Mouse (Mus musculus) hindbrain, embryonic 13.5 days (tissue): ENCODE data around the gene Mcoln2. TPM values are rescaled to one million over a fixed set of nuclear protein-coding genes. Genes with fewer than 3 reads are reported as not detected.

Source experiments
- ATAC-seq: fragments of 200-750 bp; cut with Nextera tagmentation; 2 replicates; pipeline ENCODE4 v1.8.0; 2017; ENCODE audit warnings: moderate TSS enrichment; ENCODE audit not compliant: low FRiP score
- H3K27ac ChIP-seq: fragments of 300-500 bp; sonication (generic); 2 replicates; pipeline ENCODE4 v1.5.1; 2015; ENCODE audit warnings: inconsistent platforms, mild to moderate bottlenecking, moderate library complexity
- H3K27me3 ChIP-seq: fragments of 300-500 bp; sonication (generic); 2 replicates; pipeline ENCODE4 v1.6.1; 2015; ENCODE audit warnings: mild to moderate bottlenecking, inconsistent platforms
- H3K36me3 ChIP-seq: fragments of 300-500 bp; sonication (generic); 2 replicates; pipeline ENCODE4 v1.6.1; 2015; ENCODE audit warnings: mild to moderate bottlenecking, inconsistent platforms
- H3K4me1 ChIP-seq: fragments of 300-500 bp; sonication (generic); replicated peaks from 2 replicates; pipeline ENCODE4 v1.6.1; 2015; ENCODE audit warnings: inconsistent platforms
- H3K4me2 ChIP-seq: fragments of 300-500 bp; sonication (generic); 2 replicates; pipeline ENCODE4 v1.6.1; 2015; ENCODE audit warnings: inconsistent platforms, mild to moderate bottlenecking, moderate library complexity
- H3K4me3 ChIP-seq: fragments of 300-500 bp; sonication (generic); 2 replicates; pipeline ENCODE4 v1.5.1; 2015; ENCODE audit warnings: mild to moderate bottlenecking, inconsistent platforms
- H3K9ac ChIP-seq: fragments of 300-500 bp; sonication (generic); 2 replicates; pipeline ENCODE4 v1.6.1; 2015; ENCODE audit warnings: mild to moderate bottlenecking, inconsistent platforms
- H3K9me3 ChIP-seq: fragments of 300-500 bp; sonication (generic); 2 replicates; pipeline ENCODE4 v1.6.1; 2016; ENCODE audit warnings: inconsistent platforms
- WGBS: fragments of 180-500 bp; shearing (Covaris S2); methylation state at CpG from one replicate; pipeline ENCODE4 v1.1.7; 2015; 5-methylcytosine and 5-hydroxymethylcytosine counted together
- polyA plus RNA-seq: library from polyadenylated mRNA; unstranded; fragments of >200 nt; fragmentation: Nextera tagmentation; extraction: Ambion mirVana; gene quantifications from 2 replicates; pipeline ENCODE4 v1.2.1, GENCODE M21; 2015

The Mcoln2 gene
- polyA plus RNA-seq, 1 experiment from 2014 or later: 0.27 TPM

DNA sequence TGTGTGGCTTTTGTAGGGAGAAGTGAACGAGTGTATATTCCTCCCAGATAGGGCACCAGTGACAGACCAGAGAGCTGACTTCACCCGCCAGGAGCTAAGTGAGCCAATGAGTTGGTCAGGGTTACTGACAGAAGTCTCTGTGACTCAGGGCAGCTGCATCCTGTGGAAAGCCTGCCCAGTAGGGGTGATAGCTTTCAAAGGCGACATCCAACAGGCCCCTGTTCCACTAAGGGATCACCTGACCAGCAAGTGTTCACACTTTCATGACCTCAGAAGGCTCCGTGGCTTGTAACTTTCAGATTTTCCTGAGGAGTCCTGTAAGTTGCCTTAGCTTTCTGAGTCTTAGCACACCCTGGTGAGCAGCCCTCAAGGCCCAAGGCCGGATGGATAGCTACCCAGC lies 23.4 kb downstream of the Mcoln2 start:
- 0 out of 2 replicates have a peak, but pooled peaks cover 14% of the 10 kb centered on the region for H3K27me3 ChIP-seq
- H3K27ac ChIP-seq: no peak overlapping the region
- no peaks in the 10 kb centered on the region for H3K36me3 ChIP-seq
- peaks cover 5% of the 10 kb centered on the region; the same call in 1 of the 2 replicates for H3K9me3 ChIP-seq
- no peak overlapping the region for H3K9ac ChIP-seq
- H3K4me3 ChIP-seq: no peak overlapping the region
- H3K4me1 ChIP-seq: no peaks in the 10 kb centered on the region
- 79% methylated on average over 5 of the region's 5 CpGs for WGBS
- ATAC-seq: no peak
- H3K4me2 ChIP-seq: no peak overlapping the region

- 89% methylated on average over 9 of the region's 9 CpGs for WGBS
Observed at GRCm38 (mm10) chr3:146174215-146174614, 24.6 kb downstream of the Mcoln2 start.

GRCm38 (mm10) chr3:146177295-146177694 lies 27.7 kb downstream of the Mcoln2 start:
- Histone ChIP-seq H3K4me1 (no peaks in the 10 kb centered on the region), H3K4me2 (no peak overlapping the region), H3K9ac (no peak overlapping the region), H3K9me3 (no peaks in the 10 kb centered on the region), H3K27me3 (peaks cover 40% of the 10 kb centered on the region), H3K4me3 (no peak overlapping the region), H3K27ac (no peak overlapping the region), H3K36me3 (no peaks in the 10 kb centered on the region)
- no peak for ATAC-seq
- 85% methylated on average over 7 of the region's 7 CpGs for WGBS

More at GRCm38 (mm10) chr3:146174215-146174614, 24.6 kb downstream of the Mcoln2 start:
- H3K27ac ChIP-seq: no peak overlapping the region
- no peak overlapping the region for H3K4me3 ChIP-seq
- H3K27me3 ChIP-seq: peaks cover 17% of the 10 kb centered on the region; the same call in 1 of the 2 replicates
- no peak overlapping the region for H3K9ac ChIP-seq
- H3K4me2 ChIP-seq: no peak overlapping the region
- no peaks in the 10 kb centered on the region for H3K36me3 ChIP-seq
- no peaks in the 10 kb centered on the region for H3K4me1 ChIP-seq
- peaks cover 5% of the 10 kb centered on the region; the same call in 1 of the 2 replicates for H3K9me3 ChIP-seq
- ATAC-seq: no peak

DNA sequence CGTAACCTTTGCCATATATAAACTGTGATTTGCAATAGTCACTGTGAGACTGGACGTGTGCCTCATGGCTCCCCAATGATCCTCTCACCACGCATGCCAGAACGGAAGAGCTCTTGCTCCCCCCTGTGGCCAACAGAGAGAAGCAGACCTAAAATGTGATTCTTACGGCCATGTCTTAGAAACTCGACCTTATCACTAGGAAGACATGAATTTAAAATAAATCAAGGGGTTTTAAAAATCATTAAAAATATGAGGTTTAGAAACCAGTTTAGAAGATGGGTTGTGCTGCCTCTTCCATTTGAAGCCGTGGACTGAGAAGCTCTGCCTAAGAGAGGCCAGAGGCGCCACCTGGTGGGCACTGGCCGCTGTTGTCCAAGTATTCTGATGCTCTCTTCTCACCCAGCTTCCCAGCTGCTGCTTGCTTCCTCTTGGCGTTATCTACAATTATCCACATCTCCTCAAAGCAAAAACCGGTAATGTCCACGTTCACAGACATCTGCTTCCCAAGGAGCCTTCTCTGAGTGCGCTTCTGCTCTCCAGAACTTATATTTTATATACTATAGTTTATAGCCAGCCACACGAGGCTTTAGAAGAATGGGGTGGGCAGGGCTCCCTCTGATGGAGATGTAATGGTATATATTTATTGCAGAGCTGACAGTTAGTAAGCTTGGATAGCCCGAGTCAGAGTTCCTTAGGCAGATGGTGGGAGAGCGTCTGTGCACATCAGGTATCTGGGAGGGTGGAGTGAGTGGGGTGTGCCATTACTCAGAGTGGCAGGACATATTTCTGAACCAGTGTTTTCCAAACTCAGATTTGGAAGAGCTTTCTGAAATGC lies 28.3 kb downstream of the Mcoln2 start:
- peak overlapping the region; percentile 60; the same call in 1 of the 2 replicates for H3K9ac ChIP-seq
- 4% methylated on average over 16 of the region's 16 CpGs for WGBS
- no peaks in the 10 kb centered on the region for H3K4me1 ChIP-seq
- peak overlapping the region; percentile 32 for H3K4me3 ChIP-seq
- peak; percentile 90 for ATAC-seq
- no peaks in the 10 kb centered on the region for H3K9me3 ChIP-seq
- peaks cover 47% of the 10 kb centered on the region for H3K27me3 ChIP-seq
- H3K27ac ChIP-seq: 0 out of 2 replicates have a peak overlapping the region, but pooled peaks have one; percentile 55
- H3K36me3 ChIP-seq: no peaks in the 10 kb centered on the region
- H3K4me2 ChIP-seq: peak overlapping the region; percentile 57

- Histone ChIP-seq H3K9me3 (no peaks in the 10 kb centered on the region), H3K27me3 (peaks cover 58% of the 10 kb centered on the region), H3K36me3 (no peaks in the 10 kb centered on the region), H3K9ac (no peak overlapping the region), H3K4me2 (no peak overlapping the region), H3K4me1 (peaks cover 3% of the 10 kb centered on the region), H3K4me3 (no peak overlapping the region), H3K27ac (no peak overlapping the region)
- 35% methylated on average over 2 of the region's 2 CpGs for WGBS
- ATAC-seq: no peak
Observed at GRCm38 (mm10) chr3:146180341-146180740, 30.7 kb downstream of the Mcoln2 start.

GRCm38 (mm10) chr3:146180986-146181385 lies 31.4 kb downstream of the Mcoln2 start:
- Histone ChIP-seq H3K4me3 (no peak overlapping the region), H3K27me3 (peaks cover 60% of the 10 kb centered on the region), H3K9ac (no peak overlapping the region), H3K36me3 (no peaks in the 10 kb centered on the region), H3K4me1 (peaks cover 7% of the 10 kb centered on the region), H3K4me2 (no peak overlapping the region), H3K9me3 (no peaks in the 10 kb centered on the region), H3K27ac (no peak overlapping the region)
- no peak for ATAC-seq
- WGBS: 44% methylated on average over 3 of the region's 3 CpGs

GRCm38 (mm10) chr3:146184992-146185657 lies 35.5 kb downstream of the Mcoln2 start:
- Histone ChIP-seq H3K27ac (peak overlapping the region; percentile 58), H3K9ac (no peak overlapping the region), H3K4me1 (peaks cover 7% of the 10 kb centered on the region), H3K36me3 (no peaks in the 10 kb centered on the region), H3K27me3 (peaks cover 78% of the 10 kb centered on the region), H3K4me3 (no peak overlapping the region), H3K9me3 (0 out of 2 replicates have a peak, but pooled peaks cover 4% of the 10 kb centered on the region), H3K4me2 (0 out of 2 replicates have a peak overlapping the region, but pooled peaks have one; percentile 11)
- ATAC-seq: peak; percentile 73
- 19% methylated on average over 13 of the region's 13 CpGs for WGBS

GRCm38 (mm10) chr3:146186033-146186432 lies 36.4 kb downstream of the Mcoln2 start:
- no peak overlapping the region for H3K9ac ChIP-seq
- 76% methylated on average over 10 of the region's 10 CpGs for WGBS
- 0 out of 2 replicates have a peak, but pooled peaks cover 4% of the 10 kb centered on the region for H3K9me3 ChIP-seq
- no peak overlapping the region for H3K4me3 ChIP-seq
- peaks cover 7% of the 10 kb centered on the region for H3K4me1 ChIP-seq
- H3K4me2 ChIP-seq: no peak overlapping the region
- no peaks in the 10 kb centered on the region for H3K36me3 ChIP-seq
- H3K27me3 ChIP-seq: peaks cover 75% of the 10 kb centered on the region
- no peak for ATAC-seq
- 0 out of 2 replicates have a peak overlapping the region, but pooled peaks have one; percentile 58 for H3K27ac ChIP-seq

GRCm38 (mm10) chr3:146189933-146190332 lies 40.3 kb downstream of the Mcoln2 start:
- no peak for ATAC-seq
- no peak overlapping the region for H3K9ac ChIP-seq
- 0 out of 2 replicates have a peak, but pooled peaks cover 4% of the 10 kb centered on the region for H3K9me3 ChIP-seq
- no peak overlapping the region for H3K4me3 ChIP-seq
- H3K27me3 ChIP-seq: peaks cover 46% of the 10 kb centered on the region
- H3K4me2 ChIP-seq: no peak overlapping the region
- H3K4me1 ChIP-seq: peaks cover 10% of the 10 kb centered on the region
- H3K27ac ChIP-seq: no peak overlapping the region
- no peaks in the 10 kb centered on the region for H3K36me3 ChIP-seq
- 65% methylated on average over 10 of the region's 10 CpGs for WGBS

DNA sequence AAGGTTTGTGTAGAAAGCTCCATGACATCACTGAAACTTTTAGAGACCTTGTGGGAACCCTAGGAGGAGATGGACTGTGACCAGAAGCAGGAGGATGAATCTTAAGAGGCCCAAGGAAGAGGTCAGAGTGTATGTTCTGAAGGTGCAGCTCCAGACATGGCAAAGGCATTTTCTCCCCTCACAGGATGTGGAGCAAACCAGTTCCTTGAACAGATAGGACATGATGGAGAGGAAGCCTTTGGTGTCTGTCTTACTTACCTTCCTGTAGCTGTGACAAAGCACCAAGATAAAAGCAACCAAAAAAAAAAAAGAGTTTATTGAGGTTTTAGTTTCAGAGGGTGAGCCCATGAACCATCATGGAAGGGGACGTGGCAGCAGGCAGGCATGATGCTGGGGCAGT lies 42.9 kb downstream of the Mcoln2 start:
- Histone ChIP-seq H3K27me3 (peaks cover 39% of the 10 kb centered on the region), H3K4me1 (peaks cover 6% of the 10 kb centered on the region; the same call in 1 of the 2 replicates), H3K9me3 (0 out of 2 replicates have a peak, but pooled peaks cover 4% of the 10 kb centered on the region), H3K4me2 (no peak overlapping the region), H3K4me3 (no peak overlapping the region), H3K9ac (no peak overlapping the region), H3K36me3 (no peaks in the 10 kb centered on the region), H3K27ac (no peak overlapping the region)
- ATAC-seq: no peak
- WGBS: 100% methylated on average over 1 of the region's 1 CpGs

- no peak overlapping the region for H3K27ac ChIP-seq
- no peak overlapping the region for H3K4me2 ChIP-seq
- WGBS: 92% methylated on average over 5 of the region's 5 CpGs
- no peak for ATAC-seq
- no peak overlapping the region for H3K9ac ChIP-seq
- no peak overlapping the region for H3K4me3 ChIP-seq
- no peaks in the 10 kb centered on the region for H3K36me3 ChIP-seq
- H3K4me1 ChIP-seq: peaks cover 16% of the 10 kb centered on the region
- H3K9me3 ChIP-seq: no peaks in the 10 kb centered on the region
- H3K27me3 ChIP-seq: peaks cover 16% of the 10 kb centered on the region; the same call in 1 of the 2 replicates
Observed at GRCm38 (mm10) chr3:146195153-146195552, 45.5 kb downstream of the Mcoln2 start.

- no peak for ATAC-seq
- Histone ChIP-seq H3K4me2 (no peak overlapping the region), H3K9me3 (no peaks in the 10 kb centered on the region), H3K4me3 (no peak overlapping the region), H3K9ac (no peak overlapping the region), H3K4me1 (peaks cover 16% of the 10 kb centered on the region), H3K27me3 (peaks cover 14% of the 10 kb centered on the region; the same call in 1 of the 2 replicates), H3K27ac (no peak overlapping the region), H3K36me3 (no peaks in the 10 kb centered on the region)
- 23% methylated on average over 6 of the region's 6 CpGs for WGBS
Observed at GRCm38 (mm10) chr3:146196301-146196700, 46.7 kb downstream of the Mcoln2 start.
